7 mouse cellular contexts compared by ENCODE assay signal in the genomic region with DNA sequence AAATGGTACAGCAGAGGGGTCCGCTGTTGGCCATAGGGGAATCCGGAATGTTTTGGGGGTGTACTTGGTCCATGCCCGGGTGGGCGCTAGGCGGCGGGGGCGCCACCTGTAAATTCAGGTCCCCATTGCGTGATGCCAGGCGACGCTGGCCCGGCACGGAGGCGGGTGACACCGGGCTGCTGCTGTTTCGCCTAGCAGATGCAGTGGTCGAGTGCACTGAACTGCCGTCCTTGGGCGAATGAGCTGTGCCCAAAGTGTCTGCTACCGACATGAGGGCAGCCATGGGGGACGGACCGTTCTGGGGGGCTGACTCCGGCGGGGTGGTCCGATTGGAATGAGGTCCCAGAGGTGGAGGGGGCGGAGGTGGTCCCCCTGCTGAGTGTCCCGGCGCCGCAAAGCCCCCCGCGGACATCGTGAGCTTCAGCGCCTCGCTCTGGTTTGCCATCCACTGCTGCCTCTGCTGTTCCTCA. TPM values are rescaled to one million over a fixed set of nuclear protein-coding genes. Genes with fewer than 3 reads are reported as not detected.
DNase-seq lines count a peak whose midpoint lies in the region; ATAC-seq and TF ChIP-seq lines count a peak whose summit lies in the region.

No protein-coding gene starts in this region.

- H3K9ac ChIP-seq in embryonic facial prominence, embryonic 15.5 days, result peak overlapping the region; percentile 79
- peak overlapping the region; percentile 99 for H3K9ac ChIP-seq in kidney, embryonic 16.5 days (replicated peaks; ENCODE audit: low read length)
- peak overlapping the region; percentile 98 for H3K9ac ChIP-seq in midbrain, embryonic 16.5 days (ENCODE audit: low read depth, low read length)

- no peak overlapping the region; the same call in 1 of the 2 replicates for H3K27ac ChIP-seq in spleen, adult 2 months (ENCODE audit: insufficient read depth, low read length)
- peak overlapping the region; percentile 100 for H3K27ac ChIP-seq in embryonic facial prominence, embryonic 15.5 days (replicated peaks)
- H3K27ac ChIP-seq in kidney, embryonic 16.5 days (ENCODE audit: low read length), result peak overlapping the region; percentile 100; the same call in 1 of the 2 replicates
- peak overlapping the region; percentile 99 for H3K27ac ChIP-seq in midbrain, embryonic 16.5 days (ENCODE audit: low read length)

- peaks cover 17% of the 10 kb centered on the region for H3K4me1 ChIP-seq in spleen, adult 2 months (ENCODE audit: control insufficient read depth, insufficient read depth, insufficient read length)
- H3K4me1 ChIP-seq in embryonic facial prominence, embryonic 15.5 days, result peaks cover 54% of the 10 kb centered on the region
- peaks cover 55% of the 10 kb centered on the region for H3K4me1 ChIP-seq in kidney, embryonic 16.5 days (ENCODE audit: insufficient read depth, low read length)
- H3K4me1 ChIP-seq in midbrain, embryonic 16.5 days (ENCODE audit: control insufficient read depth, insufficient read depth, low read length), result peaks cover 36% of the 10 kb centered on the region

- peak overlapping the region; percentile 86 for H3K4me2 ChIP-seq in embryonic facial prominence, embryonic 15.5 days (replicated peaks)
- H3K4me2 ChIP-seq in kidney, embryonic 16.5 days (replicated peaks; ENCODE audit: low read depth, low read length), result peak overlapping the region; percentile 82
- peak overlapping the region; percentile 79 for H3K4me2 ChIP-seq in midbrain, embryonic 16.5 days (ENCODE audit: low read length)

- intact Hi-C loops in gastrocnemius, postnatal 14 days (cut with DNase I; ENCODE audit: low total_unique reads), result loop anchor here (5.0 kb wide), 1 partner anchor 75 kb away; no protein-coding TSS in a partner anchor

- TF ChIP-seq POLR2A in spleen, adult 2 months (IDR thresholded peaks at IDR 0.05; ENCODE audit: low read depth, low read length), result no peak

- no peak for TF ChIP-seq CTCF in spleen, adult 2 months (IDR thresholded peaks at IDR 0.05; ENCODE audit: extremely low read depth, insufficient read depth, insufficient read length, insufficient replicate concordance)

- H3K36me3 ChIP-seq in spleen, adult 2 months (ENCODE audit: control insufficient read depth, insufficient read depth, low read length), result peaks cover 5% of the 10 kb centered on the region; the same call in 1 of the 2 replicates
- no peaks in the 10 kb centered on the region for H3K36me3 ChIP-seq in embryonic facial prominence, embryonic 15.5 days
- 0 out of 2 replicates have a peak, but pooled peaks cover 6% of the 10 kb centered on the region for H3K36me3 ChIP-seq in kidney, embryonic 16.5 days (ENCODE audit: insufficient read depth, low read length)
- H3K36me3 ChIP-seq in midbrain, embryonic 16.5 days (ENCODE audit: control insufficient read depth, insufficient read depth, low read length), result no peaks in the 10 kb centered on the region; the same call in 1 of the 2 replicates

- 64% methylated on average over 33 of the region's 33 CpGs for WGBS in spleen, adult 2 months
- 8% methylated on average over 33 of the region's 33 CpGs for WGBS in embryonic facial prominence, embryonic 15.5 days
- 4% methylated on average over 33 of the region's 33 CpGs for WGBS in kidney, embryonic 16.5 days
- 3% methylated on average over 32 of the region's 33 CpGs for WGBS in midbrain, embryonic 16.5 days

- no peak for ATAC-seq in embryonic facial prominence, embryonic 15.5 days (ENCODE audit: insufficient number of reproducible peaks, low FRiP score, low TSS enrichment, low read depth)
- ATAC-seq in kidney, embryonic 16.5 days (ENCODE audit: low FRiP score, low TSS enrichment), result no peak
- no peak for ATAC-seq in midbrain, embryonic 16.5 days

- H3K4me3 ChIP-seq in spleen, adult 2 months (ENCODE audit: extremely low read depth, insufficient read depth, insufficient read length), result peak overlapping the region; percentile 99; the same call in 1 of the 2 replicates
- H3K4me3 ChIP-seq in embryonic facial prominence, embryonic 15.5 days (replicated peaks), result peak overlapping the region; percentile 64
- H3K4me3 ChIP-seq in kidney, embryonic 16.5 days (ENCODE audit: low read length), result peak overlapping the region; percentile 92
- H3K4me3 ChIP-seq in midbrain, embryonic 16.5 days (ENCODE audit: low read depth, low read length), result peak overlapping the region; percentile 91

- DNase-seq in spleen, adult 2 months (ENCODE audit: low read depth in 1 of 2, low spot score in 2 of 2), result no peak
- DNase-seq in spleen, postnatal 36 days (ENCODE audit: low spot score in 2 of 2), result no peak
- no peak for DNase-seq in gastrocnemius, postnatal 14 days
- no peak for DNase-seq in right cerebral cortex, postnatal 4 days

- H3K9me3 ChIP-seq in embryonic facial prominence, embryonic 15.5 days (replicated peaks), result no peaks in the 10 kb centered on the region
- no peaks in the 10 kb centered on the region for H3K9me3 ChIP-seq in kidney, embryonic 16.5 days (ENCODE audit: low read length)
- no peaks in the 10 kb centered on the region for H3K9me3 ChIP-seq in midbrain, embryonic 16.5 days (replicated peaks; ENCODE audit: control insufficient read depth, low read length, poor library complexity, severe bottlenecking)

- 0 out of 2 replicates have a peak, but pooled peaks cover 1% of the 10 kb centered on the region for H3K27me3 ChIP-seq in spleen, adult 2 months (ENCODE audit: control insufficient read depth, insufficient read depth, low read length)
- H3K27me3 ChIP-seq in embryonic facial prominence, embryonic 15.5 days, result no peaks in the 10 kb centered on the region
- no peaks in the 10 kb centered on the region for H3K27me3 ChIP-seq in kidney, embryonic 16.5 days (ENCODE audit: insufficient read depth, low read length)
- no peaks in the 10 kb centered on the region for H3K27me3 ChIP-seq in midbrain, embryonic 16.5 days (ENCODE audit: control insufficient read depth, insufficient read depth, low read depth, low read length)

RNA-seq across cellular contexts. Expression of gene Irf2bpl, which starts 2.8 kb away (rescaled TPM):
- polyA plus RNA-seq in spleen, adult 2 months (2012; rRNA removed), result 33.2 and 50.3 TPM in 2 replicates
- 45.2 and 50.6 TPM in 2 replicates for polyA plus RNA-seq in embryonic facial prominence, embryonic 15.5 days (2015; fragmentation: Nextera tagmentation; extraction: Ambion mirVana)
- polyA plus RNA-seq in kidney, embryonic 16.5 days (2015; fragmentation: Nextera tagmentation; extraction: Ambion mirVana), result 30.3 and 30.4 TPM in 2 replicates
- polyA plus RNA-seq in midbrain, embryonic 16.5 days (2015; fragmentation: Nextera tagmentation; extraction: Ambion mirVana), result 69.3 and 76.9 TPM in 2 replicates
- 10 to 100 TPM; 41.8 to 42.8 TPM for total RNA-seq in gastrocnemius, postnatal 14 days (2021)
